23 mouse cellular contexts compared by ENCODE assay signal in the genomic region with DNA sequence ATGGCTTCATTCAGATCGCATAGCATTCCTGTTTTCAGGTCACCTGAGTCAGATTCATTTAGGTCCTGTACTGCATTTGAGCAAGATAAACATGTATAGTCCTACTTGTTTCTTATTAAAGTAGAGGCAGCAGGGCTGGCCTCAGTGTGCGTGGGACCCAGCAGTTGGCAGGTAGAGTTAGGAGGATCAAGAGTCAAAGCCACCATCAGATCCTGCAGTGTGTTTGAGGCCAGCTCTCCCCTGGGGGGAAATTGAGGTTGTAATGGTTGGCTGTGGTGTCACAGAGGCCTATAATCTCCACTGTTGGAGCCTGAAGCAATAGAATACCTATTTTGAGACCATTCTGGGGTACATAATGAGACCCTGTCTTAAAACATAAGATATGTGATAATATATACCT. TPM values are rescaled to one million over a fixed set of nuclear protein-coding genes. Genes with fewer than 3 reads are reported as not detected.
A peak's percentile ranks its signal among the peaks of the same experiment; 100 is the strongest.
DNase-seq lines count a peak whose midpoint lies in the region; ATAC-seq lines count a peak whose summit lies in the region.
"Had no signal": no experiment of that assay in that cellular context is flagged by ENCODE, and none has a peak within 500 bp of the region (broad histone marks: within the 10 kb centered on the region; RNA-seq: fewer than 3 reads in every experiment).

No protein-coding gene starts in this region.

- no peak overlapping the region for H3K9ac ChIP-seq in midbrain, embryonic 11.5 days (ENCODE audit: low read length)
- no peak overlapping the region for H3K9ac ChIP-seq in midbrain, embryonic 13.5 days (replicated peaks)

- WGBS in midbrain, embryonic 11.5 days, result 87% methylated on average over 2 of the region's 2 CpGs
- whole genome bisulfite sequencing in midbrain, embryonic 13.5 days, result 94% methylated on average over 2 of the region's 2 CpGs

- no peaks in the 10 kb centered on the region for H3K9me3 ChIP-seq in midbrain, embryonic 11.5 days (ENCODE audit: control insufficient read depth, low read length)
- no peaks in the 10 kb centered on the region for H3K9me3 ChIP-seq in midbrain, embryonic 13.5 days
- H3K9me3 ChIP-seq: G1E had no signal

- ATAC-seq in midbrain, embryonic 11.5 days (ENCODE audit: low FRiP score), result no peak
- no peak for ATAC-seq in midbrain, embryonic 13.5 days
- ATAC-seq: activated CD4-positive, CD25-positive, alpha-beta regulatory T cell, adult 4 months; CD4-positive, CD25-positive, alpha-beta regulatory T cell, adult 4 months; Patski had no signal

- H3K4me2 ChIP-seq in midbrain, embryonic 11.5 days, result no peak overlapping the region
- no peak overlapping the region for H3K4me2 ChIP-seq in midbrain, embryonic 13.5 days (replicated peaks)

- peaks cover 2% of the 10 kb centered on the region; the same call in 1 of the 2 replicates for H3K36me3 ChIP-seq in midbrain, embryonic 11.5 days (ENCODE audit: control insufficient read depth, insufficient read depth, low read length)
- peaks cover 7% of the 10 kb centered on the region for H3K36me3 ChIP-seq in midbrain, embryonic 13.5 days

- no peaks in the 10 kb centered on the region for H3K4me1 ChIP-seq in midbrain, embryonic 11.5 days (ENCODE audit: control insufficient read depth, insufficient read depth, low read length)
- H3K4me1 ChIP-seq in midbrain, embryonic 13.5 days (replicated peaks), result no peaks in the 10 kb centered on the region

- H3K27me3 ChIP-seq in midbrain, embryonic 11.5 days (ENCODE audit: control insufficient read depth, insufficient read depth, low read length), result no peaks in the 10 kb centered on the region
- no peaks in the 10 kb centered on the region for H3K27me3 ChIP-seq in midbrain, embryonic 13.5 days
- H3K27me3 ChIP-seq: CH12.LX, Patski had no signal

- DNase-seq in adrenal gland, postnatal 10 days, result peak; percentile 13
- DNase-seq in adrenal gland, adult 18-20 months (ENCODE audit: low spot score in 2 of 2), result no peak
- DNase-seq in midbrain, embryonic 11.5 days (ENCODE audit: low spot score, missing footprints), result peak; percentile 71
- DNase-seq in fat pad, adult 2 months (ENCODE audit: extremely low read depth, low read depth, low spot score), result peak; percentile 55
- DNase-seq in gonadal fat pad, adult 2 months (ENCODE audit: low read depth), result peak; percentile 45
- no peak for DNase-seq in kidney, postnatal 36 days
- no peak for DNase-seq in lung, postnatal 10 days
- DNase-seq: adrenal gland, adult 2 months; adrenal gland, adult 8-10 months; adrenal gland, postnatal 14 days; adrenal gland, postnatal 25 days; adrenal gland, postnatal 36 days; B cell, adult 2 months; cerebellum, adult 11 months; cerebellum, adult 11-12 months; cerebellum, adult 18-20 months; cerebellum, adult 2 months had no signal

- no peak overlapping the region for H3K4me3 ChIP-seq in midbrain, embryonic 11.5 days (ENCODE audit: low read depth, low read length)
- no peak overlapping the region for H3K4me3 ChIP-seq in midbrain, embryonic 13.5 days (replicated peaks)

- no peak overlapping the region for H3K27ac ChIP-seq in midbrain, embryonic 11.5 days (ENCODE audit: low read depth, low read length)
- no peak overlapping the region for H3K27ac ChIP-seq in midbrain, embryonic 13.5 days

RNA-seq across cellular contexts. Expression of a gene that starts 50.3 kb away (rescaled TPM):
- total RNA-seq in adrenal gland, postnatal 10 days (2021), result 10 to 100 TPM; 64.8 to 65.9 TPM
- total RNA-seq in adrenal gland, adult 18-20 months (2021), result 10 to 100 TPM; 69.0 to 74.2 TPM
- 9.1 and 9.4 TPM in 2 replicates for polyA plus RNA-seq in midbrain, embryonic 11.5 days (2014; fragmentation: Nextera tagmentation; extraction: Ambion mirVana)
- 11.1 and 11.7 TPM in 2 replicates for polyA plus RNA-seq in midbrain, embryonic 13.5 days (2015; fragmentation: Nextera tagmentation; extraction: Ambion mirVana)
- polyA plus RNA-seq in gonadal fat pad, adult 2 months (2012; rRNA removed), result 14.1 and 21.1 TPM in 2 replicates

Comparison
In these comparisons a context has a peak if more than half of its experiments do, and no peak if none do; other contexts are left out.
1. DNase-seq: peak in adrenal gland, postnatal 10 days (single experiment), midbrain, embryonic 11.5 days (single experiment), fat pad, adult 2 months (single experiment) and gonadal fat pad, adult 2 months (single experiment); none in adrenal gland, adult 18-20 months (0 of 2), kidney, postnatal 36 days (0 of 2) and lung, postnatal 10 days (single experiment).